ENCODE assay signal across 8 mouse cellular contexts in the genomic region with DNA sequence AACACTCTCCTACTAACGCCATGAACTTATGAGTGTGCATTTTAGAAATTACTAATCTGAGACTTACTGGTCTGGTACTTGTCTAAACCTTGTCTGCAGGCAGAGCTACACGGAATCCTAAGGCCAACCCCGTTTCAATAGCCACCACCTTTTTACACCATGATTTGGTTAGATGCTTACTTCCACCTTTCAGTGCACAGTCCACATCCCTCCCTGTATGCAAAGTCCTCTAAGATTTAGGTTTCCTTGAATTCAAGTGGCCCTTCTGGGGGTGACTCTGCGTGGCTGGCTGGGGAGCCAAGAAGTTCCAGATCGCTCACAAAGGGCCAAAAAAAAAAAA. TPM values are rescaled to one million over a fixed set of nuclear protein-coding genes. Genes with fewer than 3 reads are reported as not detected.
DNase-seq lines count a peak whose midpoint lies in the region; ATAC-seq and TF ChIP-seq lines count a peak whose summit lies in the region.

No protein-coding gene starts in this region.

- H3K4me1 ChIP-seq in spleen, adult 2 months (ENCODE audit: control insufficient read depth, insufficient read depth, insufficient read length): peaks cover 5% of the 10 kb centered on the region
- peaks cover 2% of the 10 kb centered on the region; the same call in 1 of the 2 replicates for H3K4me1 ChIP-seq in forebrain, embryonic 14.5 days (ENCODE audit: control insufficient read depth, insufficient read depth, low read length)
- peaks cover 20% of the 10 kb centered on the region for H3K4me1 ChIP-seq in liver, embryonic 13.5 days (replicated peaks)
- peaks cover 6% of the 10 kb centered on the region; the same call in 1 of the 2 replicates for H3K4me1 ChIP-seq in stomach, embryonic 15.5 days

- ATAC-seq in forebrain, embryonic 14.5 days: no peak
- 0 out of 2 replicates have a peak, but pooled peaks have one; percentile 3 for ATAC-seq in liver, embryonic 13.5 days (ENCODE audit: low read depth)
- ATAC-seq in stomach, embryonic 15.5 days (ENCODE audit: insufficient read depth, low FRiP score, low read depth): peak; percentile 1; the same call in 1 of the 2 replicates

- peak overlapping the region; percentile 93 for H3K9ac ChIP-seq in forebrain, embryonic 14.5 days (ENCODE audit: low read length)
- 0 out of 2 replicates have a peak overlapping the region, but pooled peaks have one; percentile 38 for H3K9ac ChIP-seq in liver, embryonic 13.5 days
- H3K9ac ChIP-seq in stomach, embryonic 15.5 days: peak overlapping the region; percentile 19; the same call in 1 of the 2 replicates

- no peaks in the 10 kb centered on the region; the same call in 1 of the 2 replicates for H3K36me3 ChIP-seq in spleen, adult 2 months (ENCODE audit: control insufficient read depth, insufficient read depth, low read length)
- peaks cover 7% of the 10 kb centered on the region; the same call in 1 of the 2 replicates for H3K36me3 ChIP-seq in forebrain, embryonic 14.5 days (ENCODE audit: control insufficient read depth, insufficient read depth, low read length)
- no peaks in the 10 kb centered on the region for H3K36me3 ChIP-seq in liver, embryonic 13.5 days
- H3K36me3 ChIP-seq in stomach, embryonic 15.5 days: no peaks in the 10 kb centered on the region

- no peak for DNase-seq in spleen, adult 2 months (ENCODE audit: low read depth in 1 of 2, low spot score in 2 of 2)
- no peak for DNase-seq in spleen, postnatal 36 days (ENCODE audit: low spot score in 2 of 2)
- DNase-seq in forebrain, embryonic 14.5 days (ENCODE audit: low spot score): no peak
- DNase-seq in liver, embryonic 13.5 days: no peak
- DNase-seq in T-cell, adult 2 months (ENCODE audit: low spot score): no peak
- DNase-seq in left cerebral cortex, postnatal 10 days (ENCODE audit: extremely low spot score in 1 of 2, low spot score in 2 of 2): no peak
- no peak for DNase-seq in thymus, postnatal 10 days (ENCODE audit: low spot score in 2 of 2)

- 2% methylated on average over 5 of the region's 5 CpGs for WGBS in spleen, adult 2 months
- 3% methylated on average over 5 of the region's 5 CpGs for WGBS in forebrain, embryonic 14.5 days
- 3% methylated on average over 5 of the region's 5 CpGs for WGBS in liver, embryonic 13.5 days (ENCODE audit: insufficient replicate concordance)
- WGBS in stomach, embryonic 15.5 days: 2% methylated on average over 5 of the region's 5 CpGs

- TF ChIP-seq CTCF in spleen, adult 2 months (IDR thresholded peaks at IDR 0.05; ENCODE audit: extremely low read depth, insufficient read depth, insufficient read length, insufficient replicate concordance): no peak

- H3K4me3 ChIP-seq in spleen, adult 2 months (ENCODE audit: extremely low read depth, insufficient read depth, insufficient read length): peak overlapping the region; percentile 54
- H3K4me3 ChIP-seq in forebrain, embryonic 14.5 days (ENCODE audit: low read depth, low read length): peak overlapping the region; percentile 90
- H3K4me3 ChIP-seq in liver, embryonic 13.5 days (replicated peaks): peak overlapping the region; percentile 71
- H3K4me3 ChIP-seq in stomach, embryonic 15.5 days (replicated peaks): peak overlapping the region; percentile 83

- H3K27ac ChIP-seq in spleen, adult 2 months (ENCODE audit: insufficient read depth, low read length): peak overlapping the region; percentile 83
- H3K27ac ChIP-seq in forebrain, embryonic 14.5 days (ENCODE audit: low read depth, low read length): peak overlapping the region; percentile 30; the same call in 1 of the 2 replicates
- no peak overlapping the region; the same call in 1 of the 2 replicates for H3K27ac ChIP-seq in liver, embryonic 13.5 days
- H3K27ac ChIP-seq in stomach, embryonic 15.5 days: peak overlapping the region; percentile 82

- H3K9me3 ChIP-seq in forebrain, embryonic 14.5 days (replicated peaks; ENCODE audit: control insufficient read depth, low read length): no peaks in the 10 kb centered on the region
- H3K9me3 ChIP-seq in liver, embryonic 13.5 days (replicated peaks): no peaks in the 10 kb centered on the region
- H3K9me3 ChIP-seq in stomach, embryonic 15.5 days: no peaks in the 10 kb centered on the region

- TF ChIP-seq POLR2A in spleen, adult 2 months (IDR thresholded peaks at IDR 0.05; ENCODE audit: low read depth, low read length): no peak

- peak overlapping the region; percentile 57 for H3K4me2 ChIP-seq in forebrain, embryonic 14.5 days (ENCODE audit: low read length)
- H3K4me2 ChIP-seq in liver, embryonic 13.5 days: peak overlapping the region; percentile 89
- H3K4me2 ChIP-seq in stomach, embryonic 15.5 days: peak overlapping the region; percentile 68

- intact Hi-C loops in left cerebral cortex, postnatal 10 days (cut with DNase I): loop anchor here (5.0 kb wide), 1 partner anchor 47 kb away; no protein-coding TSS in a partner anchor

- H3K27me3 ChIP-seq in spleen, adult 2 months (ENCODE audit: control insufficient read depth, insufficient read depth, low read length): no peaks in the 10 kb centered on the region
- no peaks in the 10 kb centered on the region for H3K27me3 ChIP-seq in forebrain, embryonic 14.5 days (replicated peaks; ENCODE audit: control insufficient read depth, insufficient read depth, low read length)
- peaks cover 44% of the 10 kb centered on the region for H3K27me3 ChIP-seq in liver, embryonic 13.5 days
- H3K27me3 ChIP-seq in stomach, embryonic 15.5 days (replicated peaks): no peaks in the 10 kb centered on the region

RNA-seq across cellular contexts. Expression of a gene that starts 0.5 kb away (rescaled TPM):
- 11.9 and 14.9 TPM in 2 replicates for polyA plus RNA-seq in spleen, adult 2 months (2012; rRNA removed)
- 34.5 and 39.5 TPM in 2 replicates for polyA plus RNA-seq in forebrain, embryonic 14.5 days (2014; fragmentation: Nextera tagmentation; extraction: Ambion mirVana)
- polyA plus RNA-seq in liver, embryonic 13.5 days (2015; fragmentation: Nextera tagmentation; extraction: Ambion mirVana): 8.9 and 11.5 TPM in 2 replicates
- 53.2 and 54.4 TPM in 2 replicates for polyA plus RNA-seq in stomach, embryonic 15.5 days (2015; fragmentation: Nextera tagmentation; extraction: Ambion mirVana)
- 10 to 100 TPM; 20.9 to 23.0 TPM for total RNA-seq in left cerebral cortex, postnatal 10 days (2021)

RNA-seq across cellular contexts. Expression of a gene that starts 38.4 kb away (rescaled TPM):
- not detected in 2 replicates for polyA plus RNA-seq in spleen, adult 2 months (2012; rRNA removed)
- 0.09 TPM in 1 of 2 replicates, not detected in the other for polyA plus RNA-seq in forebrain, embryonic 14.5 days (2014; fragmentation: Nextera tagmentation; extraction: Ambion mirVana)
- not detected in 2 replicates for polyA plus RNA-seq in liver, embryonic 13.5 days (2015; fragmentation: Nextera tagmentation; extraction: Ambion mirVana)
- polyA plus RNA-seq in stomach, embryonic 15.5 days (2015; fragmentation: Nextera tagmentation; extraction: Ambion mirVana): not detected in 2 replicates
- total RNA-seq in left cerebral cortex, postnatal 10 days (2021): not detected

RNA-seq across cellular contexts. Expression of a gene that starts 54.9 kb away (rescaled TPM):
- polyA plus RNA-seq in spleen, adult 2 months (2012; rRNA removed): 13.6 TPM in 2 replicates
- polyA plus RNA-seq in forebrain, embryonic 14.5 days (2014; fragmentation: Nextera tagmentation; extraction: Ambion mirVana): 35.4 and 38.9 TPM in 2 replicates
- polyA plus RNA-seq in liver, embryonic 13.5 days (2015; fragmentation: Nextera tagmentation; extraction: Ambion mirVana): 13.5 and 16.0 TPM in 2 replicates
- 26.2 and 26.8 TPM in 2 replicates for polyA plus RNA-seq in stomach, embryonic 15.5 days (2015; fragmentation: Nextera tagmentation; extraction: Ambion mirVana)
- total RNA-seq in left cerebral cortex, postnatal 10 days (2021): 10 to 100 TPM; 27.5 to 28.0 TPM

Comparison
In these comparisons a context has a peak if more than half of its experiments do, and no peak if none do; other contexts are left out.
1. H3K9ac ChIP-seq: peak in every context shown above with its lines; median percentile 93 in forebrain, embryonic 14.5 days; 38 in liver, embryonic 13.5 days; 19 in stomach, embryonic 15.5 days.